Mouse (Mus musculus) brain, embryonic 14.5 days (tissue): ENCODE results near the gene Upf3a.
A peak's percentile ranks its signal among the peaks of the same experiment; 100 is the strongest.

Experiments used
- CTCF ChIP-seq: fragments of 200-500 bp; IDR thresholded peaks from 2 replicates; pipeline ENCODE4 v1.5.1; 2012; ENCODE audit warnings: inconsistent platforms, mild to moderate bottlenecking, moderate library complexity, borderline replicate concordance; ENCODE audit not compliant: insufficient read depth, insufficient read length; ENCODE audit errors: extremely low read depth
- POLR2A ChIP-seq: fragments of 200-500 bp; IDR thresholded peaks from 2 replicates; pipeline ENCODE4 v1.6.1; 2012; ENCODE audit warnings: mild to moderate bottlenecking, inconsistent platforms, borderline replicate concordance; ENCODE audit not compliant: poor library complexity, insufficient read depth, insufficient read length, severe bottlenecking; ENCODE audit errors: extremely low read depth

DNA sequence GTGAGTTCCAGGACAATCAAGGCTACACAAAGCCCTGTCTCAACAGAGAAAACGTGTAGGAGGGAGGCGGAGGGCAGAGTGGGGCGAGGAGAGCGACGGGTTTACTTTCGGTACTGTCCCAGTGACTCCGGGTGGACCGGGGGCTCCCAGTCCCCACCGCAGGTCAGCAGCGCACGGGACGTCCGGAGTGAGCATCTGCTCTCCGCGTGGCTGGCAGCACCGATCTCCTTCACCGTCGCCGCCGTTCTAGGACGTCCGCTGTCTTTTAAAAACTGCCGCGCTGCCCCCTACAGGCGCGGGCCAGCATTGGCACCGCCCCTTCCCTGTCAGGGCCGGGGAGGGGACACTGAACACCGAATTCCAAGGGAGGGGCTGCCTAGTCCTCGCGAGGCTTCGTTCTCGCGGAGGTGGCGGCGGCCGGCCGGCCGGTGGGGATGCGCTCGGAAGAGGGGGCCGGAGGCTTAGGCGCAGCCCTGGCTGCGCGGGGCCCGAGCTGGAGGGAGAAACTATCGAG, at the start of gene Upf3a:
- TF ChIP-seq POLR2A (no peak; the same call in none of the 2 replicates), CTCF (peak; percentile 85)
